Mouse (Mus musculus) ZHBTc4 (cell line): ENCODE measurements at regions not wholly inside any gene's neighbourhood (a gene's known extent, or its start where the extent isn't known, plus 50 kb on each side); places are given as distances from the start of the nearest gene placed in this dataset.
A peak's percentile ranks its signal among the peaks of the same experiment; 100 is the strongest.

ENCODE experiments used
- DNase-seq: peaks from one replicate; pipeline ENCODE4 v3.0.0-alpha.2; 2011; ENCODE audit warnings: low read depth, low spot score

DNA sequence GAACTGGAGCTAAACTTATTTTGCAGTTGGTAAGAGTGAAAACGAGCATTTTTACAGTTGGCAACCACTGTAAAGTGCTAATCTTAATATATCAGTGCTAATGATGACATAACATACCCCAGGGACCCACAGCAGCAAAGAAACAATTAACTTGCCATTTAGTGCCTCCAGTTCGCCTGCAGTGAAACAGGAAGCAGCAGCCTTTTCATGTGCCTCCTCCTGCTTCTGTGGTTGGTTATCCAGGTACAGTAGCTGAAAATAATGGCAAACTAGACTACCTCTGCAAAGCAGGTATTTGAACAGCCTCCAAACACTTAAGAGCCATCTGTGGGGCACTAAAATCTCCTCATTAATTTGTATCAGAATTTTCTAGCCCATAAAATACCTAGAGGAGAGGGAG, 584.8 kb upstream of the Pfkp start:
- no peak for DNase-seq

DNA sequence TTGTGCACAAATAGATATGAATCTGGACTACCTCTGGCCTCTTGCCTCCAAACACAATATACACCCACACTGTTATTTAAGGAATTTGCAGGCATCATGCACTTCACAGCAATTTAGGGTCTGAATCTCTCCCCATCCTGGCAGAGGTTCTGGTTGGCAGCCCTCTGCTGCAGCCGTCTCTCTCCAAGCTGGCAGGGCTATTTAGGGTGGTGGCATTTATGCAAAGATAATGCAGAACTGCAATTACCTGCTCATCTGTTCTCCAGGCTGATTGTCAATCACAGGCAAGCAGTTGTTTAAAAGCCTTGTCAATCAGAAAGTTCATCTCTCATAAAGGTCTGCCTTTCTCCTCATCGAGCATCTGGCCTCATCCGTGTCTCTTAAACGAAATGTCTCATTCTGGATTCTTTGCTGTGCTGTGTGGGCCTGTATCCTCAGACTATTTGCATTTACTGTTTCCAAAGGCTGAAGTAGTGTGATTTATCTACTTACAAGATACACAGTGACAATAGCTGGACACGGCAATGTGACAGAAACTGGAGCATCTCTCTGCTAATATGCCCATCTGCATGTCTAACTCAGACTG, 558.1 kb upstream of the Pfkp start:
- DNase-seq: no peak

DNA sequence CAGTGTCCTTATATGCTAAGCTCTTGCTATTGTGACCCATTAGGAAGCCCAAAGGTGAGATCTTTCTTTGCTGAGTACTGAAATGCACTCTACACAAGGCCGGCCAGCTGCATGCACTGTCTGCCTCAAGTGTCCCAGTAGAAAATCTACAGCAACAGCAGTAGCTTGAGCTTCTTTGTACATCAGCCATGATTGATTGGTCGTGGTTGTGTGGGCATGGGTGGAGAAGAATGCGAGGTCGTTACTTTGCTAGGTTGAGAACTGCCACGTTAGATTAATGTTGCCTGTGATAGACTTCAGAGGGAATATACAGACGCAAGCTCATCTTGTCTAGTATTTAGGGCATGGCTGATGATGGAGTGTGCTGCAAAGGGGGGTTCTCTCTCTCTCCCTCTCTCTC, 547.4 kb upstream of the Pfkp start:
- no peak for DNase-seq

DNA sequence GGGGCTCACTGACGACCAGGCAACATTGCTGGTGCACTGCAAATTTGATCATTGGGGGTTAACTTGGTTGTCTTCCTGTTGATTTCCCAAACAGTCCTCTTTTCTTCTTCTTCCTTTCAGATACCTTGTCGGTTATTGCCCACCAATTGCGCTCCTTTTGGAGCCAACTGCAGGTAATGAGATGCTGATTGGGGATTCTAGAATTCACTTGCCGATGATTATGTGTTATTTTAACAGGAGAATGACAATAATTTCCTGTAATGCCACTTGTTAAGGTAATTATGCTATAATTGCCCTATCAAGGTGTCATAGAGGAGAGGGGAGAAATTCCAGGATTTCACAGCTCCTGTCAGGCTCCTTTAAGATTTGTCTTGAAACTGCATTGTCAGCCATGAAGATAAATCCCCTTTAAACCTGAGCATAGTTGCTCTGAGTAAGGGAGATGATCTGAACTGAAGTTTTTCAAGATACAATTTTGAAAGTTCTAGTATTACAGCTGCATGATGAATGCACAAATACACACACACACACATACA, 533.7 kb upstream of the Pfkp start:
- no peak for DNase-seq

DNA sequence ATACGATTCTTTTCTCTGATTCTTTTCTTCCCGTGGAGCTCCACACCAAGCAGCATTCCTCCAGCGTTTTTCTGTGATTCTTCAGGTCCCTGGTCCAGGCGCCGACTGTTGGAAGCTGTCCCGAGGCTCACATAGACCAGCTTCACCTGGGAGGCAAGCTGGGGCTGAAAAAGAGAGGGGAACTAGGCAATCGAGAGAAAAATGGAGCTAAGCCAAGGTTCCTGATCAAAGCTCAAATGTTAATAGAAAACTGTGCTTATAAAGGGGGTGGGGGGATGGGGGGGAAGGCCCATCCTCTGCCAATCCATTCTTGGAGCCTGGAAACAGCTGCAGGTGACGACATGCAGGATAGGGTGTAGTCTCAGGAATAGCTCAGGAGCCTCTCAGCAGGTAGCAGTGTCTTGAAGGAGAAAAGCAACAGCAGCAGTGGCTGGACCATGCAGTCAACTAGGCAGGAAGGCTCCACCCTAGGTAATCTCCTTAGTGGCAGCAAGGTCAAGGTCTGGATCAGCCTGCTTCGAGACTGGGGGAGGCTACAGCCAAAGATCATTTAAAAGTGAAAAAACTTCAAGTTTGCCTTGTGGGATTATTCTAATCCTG, 527.1 kb upstream of the Pfkp start:
- peak; percentile 58 for DNase-seq

DNA sequence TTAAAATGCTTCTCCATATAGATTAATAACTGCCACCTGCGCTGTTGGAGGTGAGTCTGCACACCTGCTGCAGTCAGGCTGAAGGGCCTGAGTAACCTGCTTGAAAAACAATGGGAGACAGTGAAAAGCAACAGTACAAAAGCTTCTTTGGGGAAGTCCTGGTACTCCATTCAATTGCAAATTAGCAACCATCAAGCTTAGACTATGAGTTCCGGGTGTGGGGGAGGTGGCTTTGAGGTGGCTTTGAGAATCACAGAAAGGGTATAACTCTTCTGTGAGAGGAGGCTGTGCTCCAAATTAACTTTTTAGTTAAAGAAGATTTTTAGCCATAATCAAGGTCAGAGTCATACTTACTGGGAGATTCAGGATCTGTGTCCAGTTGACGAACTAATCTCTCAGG, 521.5 kb upstream of the Pfkp start:
- DNase-seq: peak; percentile 78

DNA sequence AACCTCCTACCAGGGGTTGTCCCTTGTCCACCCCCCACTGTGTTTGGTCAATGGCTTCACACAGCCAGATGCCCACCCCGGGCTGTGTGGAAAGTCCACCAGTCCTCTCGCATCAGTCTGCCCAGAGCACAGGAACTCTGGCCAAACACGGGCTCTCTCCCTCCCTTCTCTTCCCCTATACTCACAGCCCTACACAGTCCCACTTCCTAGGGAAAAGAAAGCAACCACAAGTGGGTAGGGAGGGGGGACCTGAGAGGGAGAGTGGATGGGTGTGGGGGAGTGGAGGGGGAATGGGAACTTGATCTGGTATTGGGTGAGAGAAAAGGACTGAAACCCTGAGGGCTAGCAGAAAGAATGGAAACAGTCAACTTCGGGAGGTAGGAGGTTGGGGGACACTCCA, 497.8 kb upstream of the Pfkp start:
- no peak for DNase-seq

DNA sequence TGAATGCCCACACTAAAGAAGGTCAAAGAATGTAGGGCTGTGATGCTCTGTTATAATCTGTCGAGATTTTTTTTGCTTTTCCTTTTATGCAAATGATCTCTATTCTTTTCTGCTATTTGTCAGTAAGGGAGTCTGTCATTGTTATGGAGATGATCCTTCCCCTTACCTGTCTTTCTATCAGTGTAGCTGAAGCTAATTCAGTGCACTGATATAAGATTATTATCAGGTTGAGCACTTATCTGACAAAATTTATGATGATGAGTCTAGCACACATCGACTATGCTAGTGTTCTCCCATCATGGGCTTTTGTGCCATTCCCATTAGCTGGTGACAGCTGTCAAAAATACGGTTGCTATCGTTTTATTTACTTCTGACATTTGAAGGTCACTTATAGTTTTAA, 462.0 kb upstream of the Pfkp start:
- DNase-seq: no peak

DNA sequence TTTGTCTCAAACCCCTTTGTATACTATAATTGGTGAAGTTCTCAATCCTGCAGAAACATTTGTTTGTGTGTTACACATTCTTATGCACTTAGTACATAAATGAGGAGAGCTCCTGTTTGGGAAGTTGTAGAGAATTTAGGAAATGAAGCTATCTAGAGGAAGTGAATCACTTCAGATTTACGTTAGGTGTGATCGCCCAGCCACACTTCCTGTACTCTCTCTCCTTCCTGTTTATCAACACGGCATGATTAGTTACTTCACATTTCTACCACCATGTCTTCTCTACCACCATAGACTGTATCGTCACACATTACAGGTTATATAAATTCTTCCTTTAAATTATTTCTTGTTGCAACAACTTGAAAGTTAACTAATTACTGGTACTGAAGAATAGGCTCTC, 454.7 kb upstream of the Pfkp start:
- DNase-seq: no peak

DNA sequence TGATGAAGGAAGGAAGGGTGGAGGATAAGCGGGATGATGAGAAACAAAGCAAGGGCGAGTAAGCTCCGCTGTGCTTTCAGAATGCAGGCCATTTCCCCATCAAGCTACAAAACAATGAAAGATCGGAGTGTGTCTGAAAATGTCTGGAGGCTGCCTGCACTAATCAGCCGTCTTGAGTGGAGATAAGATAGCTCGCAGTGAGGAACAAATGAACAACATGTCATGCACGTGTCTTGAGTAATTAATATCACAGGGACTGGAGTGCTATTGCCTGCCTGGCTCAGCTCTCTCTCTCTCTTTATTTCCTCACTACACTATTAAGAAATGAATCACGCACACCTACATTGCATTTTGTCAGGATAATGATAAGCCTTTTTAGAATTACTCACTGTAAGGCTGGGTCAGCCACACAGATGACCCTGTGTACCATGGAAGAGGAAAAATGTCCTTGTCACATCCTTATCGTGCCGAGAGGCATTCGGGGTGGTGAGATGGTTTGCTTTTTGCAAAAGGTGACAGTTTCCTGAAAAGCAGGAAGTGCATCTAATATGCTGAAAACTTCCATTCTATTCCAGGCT, 444.6 kb upstream of the Pfkp start:
- DNase-seq: no peak

DNA sequence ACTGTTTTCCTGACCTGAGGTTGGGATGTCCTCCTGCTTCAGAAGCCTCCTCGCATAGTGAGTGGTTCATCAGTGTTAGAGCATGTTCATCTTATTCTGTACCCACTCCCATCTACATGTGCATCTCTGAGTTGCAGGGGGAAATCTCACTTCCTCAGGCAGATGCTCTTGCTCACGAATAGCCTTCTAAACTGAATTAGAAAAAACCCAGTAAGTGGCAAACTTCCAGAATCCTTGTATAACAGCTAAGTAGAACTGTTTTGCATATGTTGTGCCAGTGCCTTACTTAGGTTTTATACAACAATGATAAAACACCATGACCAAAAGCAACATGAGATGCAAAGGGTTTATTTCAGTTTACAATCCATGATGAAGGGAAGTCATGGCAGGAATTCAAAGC, 442.3 kb upstream of the Pfkp start:
- DNase-seq: no peak

DNA sequence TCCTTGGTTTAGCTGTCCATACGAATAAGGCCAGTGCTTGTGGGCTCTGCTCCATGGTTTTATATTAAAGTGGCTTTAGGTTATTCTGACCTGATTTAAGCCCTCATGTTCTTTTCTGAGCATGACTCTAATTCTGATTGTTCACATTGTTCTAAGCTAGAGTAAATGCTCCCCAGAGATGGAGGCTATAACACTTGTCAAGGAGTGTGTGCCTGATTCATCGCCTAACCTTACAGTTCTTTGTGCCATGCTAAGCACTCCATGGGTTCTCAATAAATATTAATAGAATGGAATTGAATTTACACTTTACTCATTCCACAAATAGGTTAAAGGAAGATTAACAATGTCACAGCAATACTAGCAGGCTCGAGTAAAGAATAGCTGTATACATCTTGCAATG, 417.6 kb upstream of the Pfkp start:
- no peak for DNase-seq

DNA sequence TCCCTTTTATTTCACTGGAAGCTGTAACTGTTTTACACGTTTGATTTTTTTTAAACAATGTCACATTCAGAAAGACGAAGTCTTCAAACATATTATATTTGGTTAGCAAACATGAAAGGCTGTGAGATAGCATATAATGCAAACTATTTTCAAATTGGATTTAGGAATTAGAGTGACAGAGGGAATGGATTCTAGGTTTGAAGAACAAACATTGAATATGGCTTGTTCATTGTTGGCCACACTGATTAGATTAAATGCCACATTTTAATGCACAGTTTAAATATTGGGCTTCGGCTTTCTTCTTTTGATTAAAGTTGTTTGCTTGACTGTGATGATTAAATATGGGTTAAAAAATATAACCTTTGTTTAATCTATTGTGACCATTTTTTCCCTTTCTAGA, 415.1 kb upstream of the Pfkp start:
- no peak for DNase-seq

DNA sequence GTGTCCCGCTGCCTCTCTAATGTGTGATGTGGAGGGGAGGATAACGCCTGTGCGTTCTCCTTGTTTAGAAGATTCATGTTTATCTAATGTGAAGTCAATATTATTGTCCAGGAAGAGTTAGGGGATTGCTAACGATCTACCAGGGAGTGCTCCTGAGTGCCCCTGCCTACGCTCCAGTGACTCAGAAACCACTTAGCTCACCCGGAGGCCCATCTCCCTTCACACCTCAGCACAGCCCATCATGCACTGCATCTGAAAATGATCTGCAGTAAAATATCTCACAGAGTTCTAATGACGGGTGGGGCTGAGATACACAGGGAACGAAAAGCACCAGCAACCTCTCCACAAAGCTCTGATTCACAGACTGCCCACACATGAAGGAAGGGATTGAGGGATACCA, 409.0 kb upstream of the Pfkp start:
- no peak for DNase-seq
